Mouse (Mus musculus): ENCODE results near the gene Smarcad1.

GRCm38 (mm10) chr6:65025130-65025529, 17.3 kb upstream of the Smarcad1 start:
- TF ChIP-seq CTCF (IDR thresholded peaks at IDR 0.05; ENCODE audit: insufficient read depth, low read depth, low read length) (no peak), POLR2A (IDR thresholded peaks at IDR 0.05; ENCODE audit: insufficient read depth, low read depth, low read length) (no peak)
